ENCODE assay signal across 8 mouse cellular contexts in the genomic region with DNA sequence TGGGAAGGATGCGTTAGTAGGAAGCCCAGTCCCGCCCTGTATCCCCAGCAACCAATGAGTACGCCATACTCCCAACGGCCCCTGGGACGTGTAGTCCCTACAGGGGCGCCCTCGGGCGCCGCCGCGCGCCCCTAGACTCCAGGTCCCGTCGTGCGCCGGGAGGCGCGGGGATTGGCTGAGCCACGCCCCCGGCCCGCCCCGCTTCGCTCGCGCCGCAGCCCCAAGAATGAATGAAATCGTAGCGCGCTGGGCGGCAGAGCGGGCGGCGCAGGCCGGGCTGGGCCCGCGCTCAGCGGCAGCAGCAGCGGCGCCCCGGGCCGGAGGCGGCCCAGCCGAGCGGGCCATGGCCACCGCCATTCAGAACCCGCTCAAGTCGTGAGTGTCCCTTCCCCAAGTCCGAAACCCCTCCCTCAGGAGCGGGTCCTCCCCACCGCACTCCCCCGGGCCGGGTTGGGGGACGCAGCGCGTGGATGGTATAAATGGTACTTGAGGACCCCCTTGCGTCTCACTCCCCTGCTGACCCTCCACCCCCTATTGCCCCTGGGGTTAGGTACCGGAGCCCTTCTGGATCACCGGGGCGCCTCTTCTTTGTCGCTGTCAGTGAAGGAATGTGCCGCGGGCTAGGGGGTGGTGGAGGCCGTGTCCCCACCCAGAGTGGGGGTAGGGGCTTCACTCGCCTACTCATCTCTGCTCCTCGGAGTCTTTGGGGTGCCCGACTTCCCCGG. TPM values are rescaled to one million over a fixed set of nuclear protein-coding genes. Genes with fewer than 3 reads are reported as not detected.
DNase-seq lines count a peak whose midpoint lies in the region; ATAC-seq and TF ChIP-seq lines count a peak whose summit lies in the region.

Gene Dpf1 (plus strand): TSS at position 214 of the 725 bp plus-strand sequence.

- no peak for TF ChIP-seq CTCF in G1E (IDR thresholded peaks at IDR 0.05; ENCODE audit: low read depth, low read length)
- TF ChIP-seq CTCF in heart, postnatal 0 days (IDR thresholded peaks at IDR 0.05; ENCODE audit: low read depth) = no peak
- TF ChIP-seq CTCF in liver, embryonic 14.5 days (IDR thresholded peaks at IDR 0.05; ENCODE audit: low read depth) = no peak

- H3K9ac ChIP-seq in forebrain, embryonic 12.5 days = peak within 1 kb of the TSS; percentile 88
- H3K9ac ChIP-seq in heart, postnatal 0 days (replicated peaks; ENCODE audit: low read depth, low read length) = 0 out of 2 replicates have a peak within 1 kb of the TSS, but pooled peaks have one; percentile 20
- H3K9ac ChIP-seq in liver, embryonic 14.5 days (replicated peaks) = no peak within 1 kb of the TSS
- H3K9ac ChIP-seq in neural tube, embryonic 11.5 days (ENCODE audit: low read length) = peak within 1 kb of the TSS; percentile 79

- ATAC-seq in G1E (ENCODE audit: extremely low read depth, insufficient number of reproducible peaks, low FRiP score, poor library complexity, severe bottlenecking) = peak; percentile 54; the same call in 1 of the 2 replicates
- ATAC-seq in forebrain, embryonic 12.5 days (ENCODE audit: low FRiP score) = peak; percentile 88
- peak; percentile 79 for ATAC-seq in heart, postnatal 0 days (ENCODE audit: insufficient read depth, low read depth)
- ATAC-seq in liver, embryonic 14.5 days (ENCODE audit: insufficient read depth) = peak; percentile 70
- ATAC-seq in neural tube, embryonic 11.5 days (ENCODE audit: insufficient read depth, low FRiP score, low TSS enrichment) = peak; percentile 76

- H3K9me3 ChIP-seq in G1E (replicated peaks) = no peaks in the 10 kb centered on the region
- no peaks in the 10 kb centered on the region for H3K9me3 ChIP-seq in forebrain, embryonic 12.5 days
- H3K9me3 ChIP-seq in heart, postnatal 0 days (replicated peaks; ENCODE audit: control insufficient read depth, low read length) = no peaks in the 10 kb centered on the region
- no peaks in the 10 kb centered on the region for H3K9me3 ChIP-seq in liver, embryonic 14.5 days (ENCODE audit: control insufficient read depth, low read length)
- H3K9me3 ChIP-seq in neural tube, embryonic 11.5 days (ENCODE audit: control insufficient read depth, low read length) = no peaks in the 10 kb centered on the region

- peaks cover 23% of the 10 kb centered on the region for H3K27me3 ChIP-seq in G1E (ENCODE audit: insufficient read depth, low read length)
- no peaks in the 10 kb centered on the region for H3K27me3 ChIP-seq in forebrain, embryonic 12.5 days
- peaks cover 65% of the 10 kb centered on the region for H3K27me3 ChIP-seq in heart, postnatal 0 days (ENCODE audit: control insufficient read depth, insufficient read depth, low read length)
- peaks cover 47% of the 10 kb centered on the region for H3K27me3 ChIP-seq in liver, embryonic 14.5 days (ENCODE audit: control insufficient read depth, insufficient read depth, low read length)
- no peaks in the 10 kb centered on the region for H3K27me3 ChIP-seq in neural tube, embryonic 11.5 days (ENCODE audit: control insufficient read depth, insufficient read depth, low read length)

- TF ChIP-seq EP300 in heart, postnatal 0 days (IDR thresholded peaks at IDR 0.05; ENCODE audit: low read depth) = no peak
- no peak for TF ChIP-seq EP300 in liver, embryonic 14.5 days (IDR thresholded peaks at IDR 0.05; ENCODE audit: low read depth)

- H3K4me1 ChIP-seq in G1E (ENCODE audit: insufficient read depth, low read depth, low read length) = peaks cover 60% of the 10 kb centered on the region
- peaks cover 3% of the 10 kb centered on the region for H3K4me1 ChIP-seq in brown adipose tissue, adult 24 weeks (ENCODE audit: control insufficient read depth, insufficient read depth, insufficient read length, low read length)
- peaks cover 46% of the 10 kb centered on the region for H3K4me1 ChIP-seq in forebrain, embryonic 12.5 days
- peaks cover 17% of the 10 kb centered on the region for H3K4me1 ChIP-seq in heart, postnatal 0 days (ENCODE audit: control insufficient read depth, insufficient read depth)
- peaks cover 7 to 10% of the 10 kb centered on the region in 2 experiments for H3K4me1 ChIP-seq in liver, embryonic 14.5 days (replicated peaks; ENCODE audit: control insufficient read depth in 2 of 2, insufficient read depth in 2 of 2, low read length in 1 of 2)
- peaks cover 26% of the 10 kb centered on the region for H3K4me1 ChIP-seq in neural tube, embryonic 11.5 days (ENCODE audit: control insufficient read depth, insufficient read depth, low read length)

- peaks cover 39% of the 10 kb centered on the region for H3K36me3 ChIP-seq in G1E (replicated peaks)
- H3K36me3 ChIP-seq in forebrain, embryonic 12.5 days (replicated peaks) = no peaks in the 10 kb centered on the region
- no peaks in the 10 kb centered on the region for H3K36me3 ChIP-seq in heart, postnatal 0 days (replicated peaks; ENCODE audit: control insufficient read depth, insufficient read depth, low read length)
- no peaks in the 10 kb centered on the region for H3K36me3 ChIP-seq in liver, embryonic 14.5 days (replicated peaks; ENCODE audit: control insufficient read depth, insufficient read depth, low read depth)
- no peaks in the 10 kb centered on the region for H3K36me3 ChIP-seq in neural tube, embryonic 11.5 days (ENCODE audit: control insufficient read depth, insufficient read depth, low read length)

- peak within 1 kb of the TSS; percentile 72 for H3K4me3 ChIP-seq in G1E (ENCODE audit: low read depth, low read length)
- peak within 1 kb of the TSS; percentile 39; the same call in 1 of the 2 replicates for H3K4me3 ChIP-seq in brown adipose tissue, adult 24 weeks (ENCODE audit: insufficient read depth, low read depth, low read length)
- peak within 1 kb of the TSS; percentile 77 for H3K4me3 ChIP-seq in forebrain, embryonic 12.5 days (replicated peaks)
- peak within 1 kb of the TSS; percentile 53 for H3K4me3 ChIP-seq in heart, postnatal 0 days (ENCODE audit: low read depth, low read length)
- peak within 1 kb of the TSS; percentile 15 to 42 for H3K4me3 ChIP-seq in liver, embryonic 14.5 days (ENCODE audit: insufficient read depth in 1 of 2, low read depth in 2 of 2, low read length in 2 of 2)
- H3K4me3 ChIP-seq in neural tube, embryonic 11.5 days (ENCODE audit: low read depth, low read length) = peak within 1 kb of the TSS; percentile 74

- peak; percentile 85 for DNase-seq in G1E (ENCODE audit: low spot score)
- DNase-seq in heart, postnatal 0 days (ENCODE audit: low spot score) = peak; percentile 51
- DNase-seq in kidney, postnatal 25 days = peak; percentile 65 to 87
- DNase-seq in liver, embryonic 14.5 days (ENCODE audit: low read depth in 3 of 3, low spot score in 3 of 3) = peak in 1 of 3 experiments; percentile 49
- peak; percentile 93 for DNase-seq in neural tube, embryonic 11.5 days (ENCODE audit: low spot score)
- peak; percentile 64 to 65 for DNase-seq in thymus, adult 18-20 months

- WGBS in forebrain, embryonic 12.5 days = under 1% methylated on average over 63 of the region's 67 CpGs
- WGBS in heart, postnatal 0 days = under 1% methylated on average over 62 of the region's 67 CpGs
- under 1% methylated on average over 66 of the region's 67 CpGs for WGBS in liver, embryonic 14.5 days (ENCODE audit: insufficient replicate concordance)
- under 1% methylated on average over 43 of the region's 67 CpGs for WGBS in neural tube, embryonic 11.5 days

- peak within 1 kb of the TSS; percentile 94 for H3K4me2 ChIP-seq in forebrain, embryonic 12.5 days
- peak within 1 kb of the TSS; percentile 75 for H3K4me2 ChIP-seq in heart, postnatal 0 days (ENCODE audit: low read depth, low read length)
- peak within 1 kb of the TSS; percentile 73 for H3K4me2 ChIP-seq in liver, embryonic 14.5 days (ENCODE audit: low read depth)
- H3K4me2 ChIP-seq in neural tube, embryonic 11.5 days (ENCODE audit: low read depth) = peak within 1 kb of the TSS; percentile 95

- H3K27ac ChIP-seq in brown adipose tissue, adult 24 weeks (replicated peaks; ENCODE audit: low read depth, low read length) = no peak within 1 kb of the TSS
- peak within 1 kb of the TSS; percentile 90 for H3K27ac ChIP-seq in forebrain, embryonic 12.5 days
- H3K27ac ChIP-seq in heart, postnatal 0 days (ENCODE audit: low read depth) = no peak within 1 kb of the TSS
- no peak within 1 kb of the TSS for H3K27ac ChIP-seq in liver, embryonic 14.5 days
- peak within 1 kb of the TSS; percentile 63 for H3K27ac ChIP-seq in neural tube, embryonic 11.5 days (ENCODE audit: low read depth, low read length)

RNA-seq across cellular contexts. Expression of gene Dpf1, which starts in this region (rescaled TPM):
- total RNA-seq in G1E (2014; fragmentation: Nextera tagmentation) = 21.8 and 23.8 TPM in 2 replicates
- total RNA-seq in G1E (2017) = 6.8 and 9.4 TPM in 2 replicates
- polyA plus RNA-seq in G1E (2012) = 47.4 and 50.3 TPM in 2 replicates
- not detected in 2 replicates for polyA plus RNA-seq in brown adipose tissue, adult 24 weeks (2012; ENCODE audit: insufficient read depth, insufficient read length, missing spikeins)
- polyA plus RNA-seq in forebrain, embryonic 12.5 days (2016; fragmentation: Nextera tagmentation; extraction: Ambion mirVana) = 118 and 147 TPM in 2 replicates
- not detected in 2 replicates for total RNA-seq in heart, postnatal 0 days (2014; rRNA removed; ENCODE audit: low replicate concordance)
- polyA plus RNA-seq in heart, postnatal 0 days (2015; fragmentation: Nextera tagmentation; extraction: Ambion mirVana) = 0.41 and 0.61 TPM in 2 replicates
- polyA plus RNA-seq in liver, embryonic 14.5 days (2012; rRNA removed) = 0.81 TPM in 2 replicates
- polyA plus RNA-seq in liver, embryonic 14.5 days (2014; fragmentation: Nextera tagmentation; extraction: Ambion mirVana) = 1.0 and 2.1 TPM in 2 replicates
- 65.2 and 66.7 TPM in 2 replicates for polyA plus RNA-seq in neural tube, embryonic 11.5 days (2014; fragmentation: Nextera tagmentation; extraction: Ambion mirVana)

Comparison
In these comparisons a context has a peak if more than half of its experiments do, and no peak if none do; other contexts are left out.
1. RNA of gene Dpf1 (polyA plus RNA-seq): 118 to 147 TPM in forebrain, embryonic 12.5 days, 65.2 to 66.7 TPM in neural tube, embryonic 11.5 days and 47.4 to 50.3 TPM in G1E; 0.81 to 2.1 TPM in liver, embryonic 14.5 days, 0.41 to 0.61 TPM in heart, postnatal 0 days and not detected in brown adipose tissue, adult 24 weeks; every median in the first group is over 10 times any median in the second.
2. Peak in DNase-seq, ATAC-seq, H3K4me3 ChIP-seq, H3K9ac ChIP-seq and H3K4me2 ChIP-seq in heart, postnatal 0 days; RNA of the gene not detected or under 1 TPM.
3. H3K27ac ChIP-seq: peak in forebrain, embryonic 12.5 days (single experiment) and neural tube, embryonic 11.5 days (single experiment); none in brown adipose tissue, adult 24 weeks (single experiment), heart, postnatal 0 days (single experiment) and liver, embryonic 14.5 days (single experiment).
4. Peak in every context shown above with its lines, with median percentiles within 50 percentile points of each other: ATAC-seq, H3K4me3 ChIP-seq and H3K4me2 ChIP-seq.